Mouse (Mus musculus): ENCODE measurements at regions not wholly inside any gene's neighbourhood (a gene's known extent, or its start where the extent isn't known, plus 50 kb on each side); places are given as distances from the start of the nearest gene placed in this dataset.

DNA sequence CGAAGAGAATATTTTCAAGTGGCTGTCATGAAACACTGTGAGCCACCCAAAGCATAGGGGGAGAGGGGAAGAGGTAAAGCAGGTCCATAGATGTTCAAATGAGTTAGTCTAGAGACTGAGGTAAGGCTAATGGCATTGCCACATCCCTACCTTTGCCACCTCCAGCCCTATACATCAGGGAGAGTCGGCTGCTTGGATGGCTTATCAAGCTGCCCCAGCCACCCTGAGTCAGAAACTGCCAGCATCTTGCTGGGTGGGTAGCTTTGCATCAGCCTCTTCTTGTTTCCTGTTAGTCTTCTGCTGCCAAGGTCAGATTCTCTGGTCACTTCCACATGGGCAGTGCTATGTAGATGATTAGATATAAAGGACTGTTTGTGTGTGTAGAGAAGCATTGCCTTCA is 215.6 kb downstream of the Pik3r1 start:
- Histone ChIP-seq H3K9me3 (no peaks in the 10 kb centered on the region), H3K4me2 (replicated peaks) (no peak overlapping the region), H3K36me3 (no peaks in the 10 kb centered on the region), H3K9ac (no peak overlapping the region), H3K4me3 (no peak overlapping the region), H3K27me3 (replicated peaks) (no peaks in the 10 kb centered on the region), H3K4me1 (0 out of 2 replicates have a peak, but pooled peaks cover 3% of the 10 kb centered on the region), H3K27ac (no peak overlapping the region)
- no peak for ATAC-seq (ENCODE audit: low FRiP score, low read depth)
- 90% methylated on average over 2 of the region's 2 CpGs for WGBS

DNA sequence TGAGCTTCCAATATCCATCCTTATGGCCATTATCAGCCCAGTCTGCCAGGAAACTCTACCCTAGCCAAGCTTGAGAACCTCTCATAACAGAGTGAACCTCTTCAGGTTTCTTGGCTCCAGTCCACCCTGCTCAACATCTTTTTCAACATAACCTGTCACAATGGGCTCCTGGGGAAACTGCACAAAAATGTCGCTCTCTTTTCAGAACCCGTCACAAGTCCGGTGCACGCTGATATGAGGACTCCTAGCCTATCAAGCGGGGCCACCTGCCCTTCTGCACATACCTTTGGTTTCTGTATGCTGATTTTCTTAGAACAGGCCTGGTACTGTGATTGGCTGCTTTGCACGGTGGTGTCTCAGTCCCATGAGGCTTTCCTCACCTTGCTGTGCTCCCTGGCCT is 216.9 kb downstream of the Pik3r1 start:
- 90% methylated on average over 6 of the region's 6 CpGs for WGBS
- Histone ChIP-seq H3K4me1 (0 out of 2 replicates have a peak, but pooled peaks cover 3% of the 10 kb centered on the region), H3K36me3 (no peaks in the 10 kb centered on the region), H3K9ac (no peak overlapping the region), H3K27ac (no peak overlapping the region), H3K4me3 (no peak overlapping the region), H3K27me3 (replicated peaks) (no peaks in the 10 kb centered on the region), H3K9me3 (no peaks in the 10 kb centered on the region), H3K4me2 (replicated peaks) (no peak overlapping the region)
- ATAC-seq (ENCODE audit: low FRiP score, low read depth): no peak

DNA sequence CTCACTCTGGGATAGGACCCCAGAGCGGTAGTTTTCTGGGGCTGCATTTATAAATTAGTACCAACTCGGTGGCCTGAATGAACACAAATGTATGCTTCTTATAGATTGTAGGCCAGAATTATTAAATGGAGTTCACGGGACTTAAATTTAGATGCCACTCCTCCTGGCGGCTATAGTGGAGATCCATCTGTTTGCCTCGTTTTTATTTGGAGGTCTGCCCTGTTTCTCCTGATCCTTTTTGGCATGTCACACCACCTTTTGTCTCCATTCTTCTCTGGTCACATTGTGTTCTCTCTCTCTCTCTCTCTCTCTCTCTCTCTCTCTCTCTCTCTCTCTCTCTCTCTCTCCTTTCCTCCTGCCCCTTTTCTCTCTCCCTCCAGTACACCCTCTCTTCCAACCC is 217.5 kb downstream of the Pik3r1 start:
- no peak overlapping the region for H3K9ac ChIP-seq
- 0 out of 2 replicates have a peak, but pooled peaks cover 7% of the 10 kb centered on the region for H3K4me1 ChIP-seq
- ATAC-seq (ENCODE audit: low FRiP score, low read depth): no peak
- WGBS: 87% methylated on average over 5 of the region's 5 CpGs
- no peak overlapping the region for H3K4me2 ChIP-seq (replicated peaks)
- no peak overlapping the region for H3K4me3 ChIP-seq
- H3K9me3 ChIP-seq: no peaks in the 10 kb centered on the region
- H3K36me3 ChIP-seq: no peaks in the 10 kb centered on the region
- no peaks in the 10 kb centered on the region for H3K27me3 ChIP-seq (replicated peaks)
- no peak overlapping the region for H3K27ac ChIP-seq

DNA sequence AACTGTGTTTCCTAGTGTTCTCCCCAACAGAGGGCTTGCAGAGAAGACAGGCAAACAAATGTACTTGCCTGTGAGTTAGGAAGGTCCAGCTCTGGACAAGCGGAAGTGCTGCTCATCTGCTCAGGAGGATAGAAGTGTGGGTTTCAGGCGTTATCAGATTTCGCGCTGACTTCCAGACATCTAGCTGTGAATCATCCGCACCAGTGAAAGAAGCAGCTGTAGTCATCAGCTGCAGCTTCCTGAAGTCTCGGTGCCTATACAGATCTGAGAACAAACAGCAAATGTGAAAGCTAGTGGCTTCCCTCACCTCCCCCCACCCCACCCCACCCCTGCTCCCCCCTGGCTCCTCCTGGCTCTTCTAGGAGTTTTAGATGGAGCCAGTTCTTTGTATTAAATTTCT is 220.1 kb downstream of the Pik3r1 start:
- H3K4me2 ChIP-seq (replicated peaks): no peak overlapping the region
- no peak overlapping the region for H3K27ac ChIP-seq
- 0 out of 2 replicates have a peak, but pooled peaks cover 7% of the 10 kb centered on the region for H3K4me1 ChIP-seq
- H3K36me3 ChIP-seq: no peaks in the 10 kb centered on the region
- no peak for ATAC-seq (ENCODE audit: low FRiP score, low read depth)
- no peaks in the 10 kb centered on the region for H3K27me3 ChIP-seq (replicated peaks)
- WGBS: 48% methylated on average over 6 of the region's 6 CpGs
- no peaks in the 10 kb centered on the region for H3K9me3 ChIP-seq
- H3K9ac ChIP-seq: no peak overlapping the region
- H3K4me3 ChIP-seq: no peak overlapping the region

DNA sequence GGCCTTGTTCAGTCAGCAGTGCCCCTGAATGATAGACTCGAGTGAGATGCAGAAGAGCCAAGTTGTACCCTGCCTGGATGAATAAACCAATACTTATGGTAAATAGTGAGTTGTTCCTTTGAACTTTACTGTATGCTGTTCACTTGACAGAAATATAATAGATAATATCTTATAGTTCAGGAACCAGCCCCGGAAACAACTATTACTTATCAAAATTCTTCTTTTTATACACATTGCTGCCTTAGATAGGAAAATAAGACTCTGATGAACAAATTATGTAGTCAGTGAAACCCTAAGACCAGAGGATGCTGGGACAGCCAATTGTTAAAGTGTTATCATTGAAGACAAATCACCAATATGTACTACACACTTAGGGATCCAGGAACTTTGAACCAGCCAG is 220.7 kb downstream of the Pik3r1 start:
- 95% methylated on average over 2 of the region's 2 CpGs for WGBS
- Histone ChIP-seq H3K4me3 (no peak overlapping the region), H3K27me3 (replicated peaks) (no peaks in the 10 kb centered on the region), H3K27ac (no peak overlapping the region), H3K36me3 (no peaks in the 10 kb centered on the region), H3K4me2 (replicated peaks) (no peak overlapping the region), H3K9me3 (no peaks in the 10 kb centered on the region), H3K9ac (no peak overlapping the region), H3K4me1 (0 out of 2 replicates have a peak, but pooled peaks cover 7% of the 10 kb centered on the region)
- no peak for ATAC-seq (ENCODE audit: low FRiP score, low read depth)

DNA sequence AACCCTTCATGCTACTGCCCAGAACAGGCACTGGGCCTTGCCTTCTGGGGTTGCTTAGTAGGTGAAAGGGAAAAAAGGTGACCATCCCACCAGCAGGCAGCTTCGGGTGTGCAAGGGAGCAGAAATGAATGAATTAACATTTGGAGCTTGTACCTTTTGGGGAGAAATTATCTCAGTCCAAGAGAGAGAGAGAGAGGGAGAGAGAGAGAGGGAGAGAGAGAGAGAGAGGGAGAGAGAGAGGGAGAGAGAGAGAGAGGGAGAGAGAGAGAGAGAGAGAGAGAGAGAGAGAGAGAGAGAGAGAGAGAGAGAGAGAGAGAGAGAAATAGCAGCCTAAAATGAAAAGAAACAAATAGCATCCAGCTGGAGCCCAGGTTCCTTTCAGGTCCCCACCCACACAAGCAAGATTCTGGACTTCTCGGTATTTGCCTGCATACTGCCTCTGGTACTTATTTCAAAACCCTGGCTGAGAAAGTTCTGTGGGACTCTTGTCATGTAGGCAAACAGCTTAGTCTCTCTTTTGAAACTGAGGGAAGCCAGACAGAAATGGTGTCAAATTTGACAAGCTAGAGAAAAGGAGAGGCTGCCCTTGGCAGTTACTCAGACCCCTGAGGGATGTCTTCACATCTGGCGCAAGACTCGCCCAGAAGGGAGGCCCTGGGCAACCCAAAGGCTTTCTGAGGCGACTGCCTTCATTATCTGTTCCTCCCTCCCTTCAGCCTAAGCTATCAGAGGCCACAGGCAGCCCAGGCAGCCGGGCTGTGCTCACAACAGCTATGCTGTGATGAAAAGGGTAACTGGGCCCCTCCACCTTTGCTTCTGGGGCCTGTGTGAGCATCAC is 222.5 kb downstream of the Pik3r1 start:
- no peak for ATAC-seq (ENCODE audit: low FRiP score, low read depth)
- H3K9ac ChIP-seq: no peak overlapping the region
- no peaks in the 10 kb centered on the region for H3K27me3 ChIP-seq (replicated peaks)

DNA sequence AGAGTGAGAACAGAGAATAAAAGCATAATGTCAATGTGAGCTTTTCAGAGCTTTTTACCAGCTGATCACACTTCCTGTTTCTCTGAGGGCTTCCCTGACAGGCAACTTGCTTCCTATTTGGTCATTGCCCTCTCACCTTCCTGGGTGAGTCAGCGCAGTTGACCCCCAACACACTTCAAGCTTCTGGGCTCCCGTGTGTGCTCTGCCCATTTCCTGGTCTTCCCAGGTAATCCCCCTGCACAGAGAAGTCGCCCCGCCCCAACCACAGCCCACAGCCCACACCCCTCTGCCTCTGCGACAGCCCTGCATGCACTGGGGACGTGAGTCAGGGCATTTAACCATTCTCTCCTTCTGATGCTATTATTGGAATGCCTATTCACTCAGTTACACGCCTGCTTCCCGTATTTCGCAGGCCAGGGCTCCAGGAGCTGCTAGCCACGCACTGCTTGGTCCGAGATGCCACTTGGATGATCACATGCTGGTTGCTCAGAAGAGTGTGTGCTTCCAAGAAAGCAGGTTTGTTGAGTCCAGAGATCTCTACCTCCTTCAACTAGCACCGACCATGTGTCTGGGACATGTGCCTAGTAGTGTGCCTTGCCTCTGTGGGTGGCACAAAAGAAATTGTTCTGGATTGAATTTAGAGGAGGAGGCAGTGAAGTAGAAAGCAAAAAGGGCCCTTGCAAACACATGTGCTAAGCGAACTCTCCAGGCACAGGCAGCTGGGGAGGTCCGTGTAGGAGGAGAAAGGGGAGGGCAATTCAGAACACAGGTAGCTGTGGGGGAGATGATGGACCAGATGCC is 227.4 kb downstream of the Pik3r1 start:
- H3K9ac ChIP-seq: no peak overlapping the region
- H3K27ac ChIP-seq: no peak overlapping the region
- WGBS: 61% methylated on average over 14 of the region's 14 CpGs
- ATAC-seq (ENCODE audit: low FRiP score, low read depth): no peak
- H3K4me1 ChIP-seq: 0 out of 2 replicates have a peak, but pooled peaks cover 3% of the 10 kb centered on the region
- H3K4me3 ChIP-seq: no peak overlapping the region
- no peaks in the 10 kb centered on the region for H3K36me3 ChIP-seq
- H3K27me3 ChIP-seq (replicated peaks): no peaks in the 10 kb centered on the region
- no peaks in the 10 kb centered on the region for H3K9me3 ChIP-seq
- H3K4me2 ChIP-seq (replicated peaks): no peak overlapping the region

More for the DNA sequence above, 222.5 kb downstream of the Pik3r1 start:
- H3K27ac ChIP-seq: no peak overlapping the region
- H3K4me3 ChIP-seq: no peak overlapping the region
- no peak overlapping the region for H3K4me2 ChIP-seq (replicated peaks)
- no peaks in the 10 kb centered on the region for H3K9me3 ChIP-seq
- H3K4me1 ChIP-seq: 0 out of 2 replicates have a peak, but pooled peaks cover 7% of the 10 kb centered on the region
- 52% methylated on average over 6 of the region's 6 CpGs for WGBS
- no peaks in the 10 kb centered on the region for H3K36me3 ChIP-seq

DNA sequence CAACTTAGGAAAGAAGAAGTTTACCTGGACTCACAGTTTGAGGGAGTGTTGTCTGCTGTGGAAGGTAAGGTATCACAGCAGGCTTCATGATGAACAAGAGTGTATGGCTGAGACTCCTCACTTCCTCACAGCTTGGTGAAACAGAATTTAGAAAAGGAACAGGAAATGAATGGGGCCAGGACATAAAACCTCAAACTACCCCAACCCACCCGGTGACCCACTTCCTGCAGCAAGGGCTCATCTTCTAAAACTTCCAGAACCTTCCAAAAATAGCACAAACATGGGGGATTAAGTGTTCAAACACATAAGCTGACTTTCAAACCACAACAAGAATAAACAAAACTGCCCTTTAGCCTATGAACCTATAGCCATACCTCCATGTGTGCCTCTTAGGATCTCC is 229.9 kb downstream of the Pik3r1 start:
- H3K27me3 ChIP-seq (replicated peaks): no peaks in the 10 kb centered on the region
- H3K4me2 ChIP-seq (replicated peaks): no peak overlapping the region
- no peak overlapping the region for H3K27ac ChIP-seq
- H3K9me3 ChIP-seq: no peaks in the 10 kb centered on the region
- no peak for ATAC-seq (ENCODE audit: low FRiP score, low read depth)
- peaks cover 13% of the 10 kb centered on the region for H3K4me1 ChIP-seq
- no peak overlapping the region for H3K4me3 ChIP-seq
- H3K36me3 ChIP-seq: no peaks in the 10 kb centered on the region
- H3K9ac ChIP-seq: no peak overlapping the region
- 77% methylated on average over 1 of the region's 1 CpGs for WGBS

DNA sequence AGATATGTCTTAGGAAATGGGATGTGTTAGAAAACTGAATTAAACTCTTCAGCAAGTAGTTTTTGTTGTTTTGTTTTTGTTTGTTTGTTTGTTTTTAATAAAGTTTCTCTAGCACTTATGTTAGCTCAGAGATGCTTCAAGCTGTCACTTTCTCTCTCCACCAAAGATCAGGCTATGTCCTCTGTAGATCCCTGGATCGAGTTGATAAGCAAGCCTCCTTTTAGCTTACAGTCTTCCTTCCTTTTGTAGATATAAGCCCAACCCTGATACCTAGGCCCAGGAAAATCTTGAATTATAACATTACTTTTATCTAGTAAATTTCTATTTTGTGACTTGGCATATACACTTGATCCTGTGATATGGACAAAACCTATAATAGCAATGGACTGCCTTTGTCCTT is 232.0 kb downstream of the Pik3r1 start:
- Histone ChIP-seq H3K4me1 (peaks cover 13% of the 10 kb centered on the region), H3K9ac (no peak overlapping the region), H3K27me3 (replicated peaks) (no peaks in the 10 kb centered on the region), H3K4me3 (no peak overlapping the region), H3K36me3 (no peaks in the 10 kb centered on the region), H3K4me2 (replicated peaks) (no peak overlapping the region), H3K9me3 (no peaks in the 10 kb centered on the region), H3K27ac (no peak overlapping the region)
- WGBS: 84% methylated on average over 1 of the region's 1 CpGs
- ATAC-seq (ENCODE audit: low FRiP score, low read depth): no peak

DNA sequence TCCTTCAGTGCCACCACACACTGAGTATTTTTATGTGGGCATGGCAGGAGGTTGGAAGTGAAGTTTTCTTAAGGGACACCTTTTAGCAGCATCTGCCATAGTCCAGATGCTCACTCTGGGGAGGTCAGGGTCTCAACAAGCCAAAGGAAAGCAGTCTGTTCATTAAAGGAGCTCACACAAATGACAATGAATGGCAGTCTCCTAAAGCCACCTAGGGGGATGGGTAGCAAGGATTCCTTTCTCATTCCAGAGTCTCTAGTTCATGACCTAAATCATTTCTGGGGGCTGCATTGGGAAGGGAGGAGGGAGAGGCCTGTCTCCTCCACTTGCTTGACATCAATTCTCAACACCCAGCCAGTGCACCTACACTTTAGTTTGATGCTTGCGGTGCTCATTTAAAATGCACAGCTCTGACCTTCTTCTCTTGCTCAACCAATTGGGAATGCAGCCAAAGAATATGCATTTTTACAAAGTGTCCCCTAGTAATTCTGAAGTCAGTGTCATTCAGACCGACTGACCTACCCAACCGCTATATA is 232.6 kb downstream of the Pik3r1 start:
- H3K27ac ChIP-seq: no peak overlapping the region
- no peak for ATAC-seq (ENCODE audit: low FRiP score, low read depth)
- WGBS: 83% methylated on average over 3 of the region's 3 CpGs

DNA sequence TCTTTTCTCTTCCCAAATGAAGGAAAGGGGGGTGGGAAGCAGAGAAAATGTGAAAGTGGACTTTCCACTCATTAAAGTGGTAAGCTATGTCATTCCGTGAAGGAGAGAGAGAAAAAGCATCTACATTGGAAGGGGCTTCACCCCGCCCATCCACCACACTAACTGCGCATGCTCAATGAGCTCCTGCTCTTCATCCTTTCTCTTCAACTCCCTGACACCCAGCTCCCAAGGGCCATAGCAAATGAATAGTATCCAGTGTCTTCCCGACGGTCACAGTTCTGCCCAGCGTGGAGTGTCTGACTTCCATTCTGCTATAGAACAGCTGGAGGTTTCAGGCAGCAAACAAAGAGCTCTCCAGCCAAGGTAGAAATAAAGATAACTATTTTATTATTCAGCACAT is 233.5 kb downstream of the Pik3r1 start:
- Histone ChIP-seq H3K4me2 (replicated peaks) (no peak overlapping the region), H3K9ac (no peak overlapping the region), H3K36me3 (no peaks in the 10 kb centered on the region), H3K4me3 (no peak overlapping the region), H3K9me3 (no peaks in the 10 kb centered on the region), H3K4me1 (peaks cover 13% of the 10 kb centered on the region), H3K27me3 (replicated peaks) (no peaks in the 10 kb centered on the region), H3K27ac (no peak overlapping the region)
- no peak for ATAC-seq (ENCODE audit: low FRiP score, low read depth)
- 34% methylated on average over 6 of the region's 6 CpGs for WGBS

More for the DNA sequence above, 232.6 kb downstream of the Pik3r1 start:
- no peaks in the 10 kb centered on the region for H3K27me3 ChIP-seq (replicated peaks)
- H3K4me2 ChIP-seq (replicated peaks): no peak overlapping the region
- no peaks in the 10 kb centered on the region for H3K9me3 ChIP-seq
- no peaks in the 10 kb centered on the region for H3K36me3 ChIP-seq
- no peak overlapping the region for H3K4me3 ChIP-seq
- no peak overlapping the region for H3K9ac ChIP-seq
- H3K4me1 ChIP-seq: peaks cover 13% of the 10 kb centered on the region

DNA sequence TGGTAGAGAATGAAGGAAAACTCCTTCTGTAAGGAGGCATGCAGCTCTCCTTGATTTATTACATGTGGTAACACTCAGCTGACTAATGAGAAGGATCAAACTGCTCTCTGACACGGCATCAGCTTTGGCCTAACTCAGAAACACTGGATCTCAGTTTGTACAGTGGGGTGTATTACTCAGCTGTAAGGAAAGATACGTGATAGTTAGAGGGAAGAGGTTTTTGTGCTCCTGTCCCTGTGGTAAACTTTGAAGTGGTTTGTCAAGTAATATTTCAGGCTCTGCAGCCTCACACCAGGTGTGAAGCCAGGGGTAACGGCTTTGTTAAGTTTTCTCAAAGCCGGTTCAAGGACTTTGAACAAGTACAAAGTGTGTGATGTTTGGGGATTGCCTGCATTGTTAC is 235.1 kb downstream of the Pik3r1 start:
- no peak overlapping the region for H3K4me3 ChIP-seq
- no peaks in the 10 kb centered on the region for H3K27me3 ChIP-seq (replicated peaks)
- peaks cover 13% of the 10 kb centered on the region for H3K4me1 ChIP-seq
- H3K36me3 ChIP-seq: no peaks in the 10 kb centered on the region
- no peak overlapping the region for H3K27ac ChIP-seq
- H3K9me3 ChIP-seq: no peaks in the 10 kb centered on the region
- no peak overlapping the region for H3K9ac ChIP-seq
- no peak for ATAC-seq (ENCODE audit: low FRiP score, low read depth)
- whole genome bisulfite sequencing: 74% methylated on average over 4 of the region's 4 CpGs
- no peak overlapping the region for H3K4me2 ChIP-seq (replicated peaks)

Data from neural tube, embryonic 12.5 days (tissue).